Mouse (Mus musculus): ENCODE data around the gene Ccdc171. TPM values are rescaled to one million over a fixed set of nuclear protein-coding genes. Genes with fewer than 3 reads are reported as not detected.
"Not testable (repeated sequence)": the region's sequence is repeated elsewhere in the genome, so short reads cannot be mapped to it uniquely, and the experiment has no call there.

The Ccdc171 gene
- total and polyA plus RNA-seq, 2 experiments from 2014 or later, result 0.46 to 1.2 TPM

GRCm38 (mm10) chr4:83512217-83512616 is 13.1 kb upstream of the Ccdc171 start:
- Histone ChIP-seq H3K36me3 (replicated peaks; ENCODE audit: control insufficient read depth, insufficient read depth, low read length) (no peaks in the 10 kb centered on the region), H3K4me1 (ENCODE audit: control insufficient read depth, insufficient read depth) (no peaks in the 10 kb centered on the region), H3K4me3 (ENCODE audit: low read depth, low read length) (no peak overlapping the region), H3K27me3 (ENCODE audit: control insufficient read depth, insufficient read depth, low read length) (no peaks in the 10 kb centered on the region), H3K4me2 (ENCODE audit: low read depth, low read length) (no peak overlapping the region), H3K27ac (ENCODE audit: low read depth) (no peak overlapping the region), H3K9me3 (replicated peaks; ENCODE audit: control insufficient read depth, low read length) (no peaks in the 10 kb centered on the region), H3K9ac (replicated peaks; ENCODE audit: low read depth, low read length) (no peak overlapping the region)
- TF ChIP-seq EP300 (IDR thresholded peaks at IDR 0.05; ENCODE audit: low read depth) (no peak), CTCF (IDR thresholded peaks at IDR 0.05; ENCODE audit: low read depth) (no peak)
- ATAC-seq (ENCODE audit: insufficient read depth, low read depth) (no peak), DNase-seq (ENCODE audit: low spot score) (no peak)
- 84% methylated on average over 3 of the region's 3 CpGs for WGBS

DNA sequence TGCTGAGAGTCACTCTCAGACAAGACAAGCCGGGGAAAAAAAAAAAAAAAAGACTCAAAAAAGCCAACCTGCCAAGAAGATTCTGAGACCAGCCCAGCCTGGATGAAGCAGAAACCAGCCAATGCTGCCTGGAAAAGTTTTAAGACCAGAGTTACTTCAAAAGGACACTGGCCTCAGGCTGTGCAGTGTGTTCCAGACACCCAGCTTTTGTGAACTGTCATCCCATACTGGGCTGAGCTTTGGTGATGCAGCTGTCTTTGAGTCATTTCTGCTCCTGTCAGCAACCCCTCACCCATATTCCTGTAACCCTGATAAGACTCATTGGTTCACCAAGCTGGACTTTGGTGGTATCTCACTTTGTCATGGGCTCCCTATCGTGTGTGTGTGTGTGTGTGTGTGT is 12.7 kb upstream of the Ccdc171 start:
- Histone ChIP-seq H3K27me3 (ENCODE audit: control insufficient read depth, insufficient read depth, low read length) (no peaks in the 10 kb centered on the region), H3K4me3 (ENCODE audit: low read depth, low read length) (no peak overlapping the region), H3K9me3 (replicated peaks; ENCODE audit: control insufficient read depth, low read length) (no peaks in the 10 kb centered on the region), H3K36me3 (replicated peaks; ENCODE audit: control insufficient read depth, insufficient read depth, low read length) (no peaks in the 10 kb centered on the region), H3K27ac (ENCODE audit: low read depth) (no peak overlapping the region), H3K4me2 (ENCODE audit: low read depth, low read length) (no peak overlapping the region), H3K4me1 (ENCODE audit: control insufficient read depth, insufficient read depth) (no peaks in the 10 kb centered on the region), H3K9ac (replicated peaks; ENCODE audit: low read depth, low read length) (no peak overlapping the region)
- ATAC-seq (ENCODE audit: insufficient read depth, low read depth), result no peak
- DNase-seq (ENCODE audit: low spot score), result no peak
- TF ChIP-seq EP300 (IDR thresholded peaks at IDR 0.05; ENCODE audit: low read depth), result no peak
- no peak for TF ChIP-seq CTCF (IDR thresholded peaks at IDR 0.05; ENCODE audit: low read depth)
- 44% methylated on average over 2 of the region's 2 CpGs for WGBS

- Histone ChIP-seq H3K4me2 (ENCODE audit: low read depth, low read length) (no peak overlapping the region), H3K4me1 (ENCODE audit: control insufficient read depth, insufficient read depth) (no peaks in the 10 kb centered on the region), H3K9ac (replicated peaks; ENCODE audit: low read depth, low read length) (no peak overlapping the region), H3K27me3 (ENCODE audit: control insufficient read depth, insufficient read depth, low read length) (no peaks in the 10 kb centered on the region), H3K27ac (ENCODE audit: low read depth) (no peak overlapping the region), H3K4me3 (ENCODE audit: low read depth, low read length) (no peak overlapping the region), H3K36me3 (replicated peaks; ENCODE audit: control insufficient read depth, insufficient read depth, low read length) (no peaks in the 10 kb centered on the region), H3K9me3 (replicated peaks; ENCODE audit: control insufficient read depth, low read length) (no peaks in the 10 kb centered on the region)
- 58% methylated on average over 1 of the region's 1 CpGs for WGBS
- no peak for TF ChIP-seq EP300 (IDR thresholded peaks at IDR 0.05; ENCODE audit: low read depth)
- TF ChIP-seq CTCF (IDR thresholded peaks at IDR 0.05; ENCODE audit: low read depth), result no peak
- no peak for ATAC-seq (ENCODE audit: insufficient read depth, low read depth)
- DNase-seq (ENCODE audit: low spot score), result no peak
Measured at GRCm38 (mm10) chr4:83514183-83514582, 11.2 kb upstream of the Ccdc171 start.

DNA sequence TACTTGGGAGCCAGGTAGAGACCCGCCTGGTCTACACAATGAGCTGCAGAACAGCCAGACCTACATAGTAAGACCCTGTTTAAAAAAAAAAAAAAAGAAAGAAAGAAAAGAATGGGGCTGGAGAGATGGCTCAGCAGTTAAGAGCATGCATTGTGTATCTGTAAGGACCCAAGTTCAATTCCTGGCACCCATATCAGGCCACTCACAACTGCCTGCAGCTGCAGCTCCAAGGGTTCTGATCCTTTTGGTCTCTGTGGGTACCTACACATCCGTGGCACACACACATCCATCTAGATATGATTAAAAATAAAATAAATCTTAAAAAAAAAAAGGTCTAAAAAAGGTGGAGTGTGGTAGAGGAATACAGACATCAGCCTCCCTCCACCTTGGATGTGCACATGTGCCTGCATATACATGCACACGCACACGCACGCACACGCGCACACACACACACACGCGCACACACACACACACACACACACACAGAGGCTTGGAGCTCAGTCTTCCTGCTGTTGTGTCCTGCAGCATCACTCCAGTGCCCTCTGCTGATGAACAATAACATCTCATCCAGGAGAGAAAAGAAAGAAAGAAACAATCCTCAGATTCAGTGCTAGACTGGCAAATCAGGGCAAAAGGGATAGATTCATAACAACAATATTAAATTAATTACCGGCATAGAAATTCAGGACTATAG is 10.2 kb upstream of the Ccdc171 start:
- TF ChIP-seq EP300 (IDR thresholded peaks at IDR 0.05; ENCODE audit: low read depth), result no peak
- TF ChIP-seq CTCF (IDR thresholded peaks at IDR 0.05; ENCODE audit: low read depth), result peak; percentile 51
- Histone ChIP-seq H3K36me3 (replicated peaks; ENCODE audit: control insufficient read depth, insufficient read depth, low read length) (no peaks in the 10 kb centered on the region), H3K27me3 (ENCODE audit: control insufficient read depth, insufficient read depth, low read length) (no peaks in the 10 kb centered on the region), H3K9ac (replicated peaks; ENCODE audit: low read depth, low read length) (no peak overlapping the region), H3K4me2 (ENCODE audit: low read depth, low read length) (no peak overlapping the region), H3K9me3 (replicated peaks; ENCODE audit: control insufficient read depth, low read length) (no peaks in the 10 kb centered on the region), H3K4me3 (ENCODE audit: low read depth, low read length) (no peak overlapping the region), H3K4me1 (ENCODE audit: control insufficient read depth, insufficient read depth) (no peaks in the 10 kb centered on the region), H3K27ac (ENCODE audit: low read depth) (no peak overlapping the region)
- WGBS, result 74% methylated on average over 10 of the region's 10 CpGs
- ATAC-seq (ENCODE audit: insufficient read depth, low read depth), result no peak
- no peak for DNase-seq (ENCODE audit: low spot score)

GRCm38 (mm10) chr4:83516144-83516543 is 9.2 kb upstream of the Ccdc171 start:
- 92% methylated on average over 5 of the region's 6 CpGs for WGBS

GRCm38 (mm10) chr4:83519148-83519547 is 6.2 kb upstream of the Ccdc171 start:
- DNase-seq (ENCODE audit: low spot score), result no peak
- Histone ChIP-seq H3K9ac (replicated peaks; ENCODE audit: low read depth, low read length) (no peak overlapping the region), H3K4me3 (ENCODE audit: low read depth, low read length) (no peak overlapping the region), H3K9me3 (replicated peaks; ENCODE audit: control insufficient read depth, low read length) (no peaks in the 10 kb centered on the region), H3K4me2 (ENCODE audit: low read depth, low read length) (no peak overlapping the region), H3K4me1 (ENCODE audit: control insufficient read depth, insufficient read depth) (no peaks in the 10 kb centered on the region), H3K36me3 (replicated peaks; ENCODE audit: control insufficient read depth, insufficient read depth, low read length) (no peaks in the 10 kb centered on the region), H3K27me3 (ENCODE audit: control insufficient read depth, insufficient read depth, low read length) (no peaks in the 10 kb centered on the region), H3K27ac (ENCODE audit: low read depth) (no peak overlapping the region)
- WGBS, result 70% methylated on average over 2 of the region's 2 CpGs
- TF ChIP-seq EP300 (IDR thresholded peaks at IDR 0.05; ENCODE audit: low read depth) (no peak), CTCF (IDR thresholded peaks at IDR 0.05; ENCODE audit: low read depth) (no peak)
- no peak for ATAC-seq (ENCODE audit: insufficient read depth, low read depth)

More at GRCm38 (mm10) chr4:83516144-83516543, 9.2 kb upstream of the Ccdc171 start:
- not testable (repeated sequence) for H3K9ac ChIP-seq (replicated peaks; ENCODE audit: low read depth, low read length); H3K9me3 ChIP-seq (replicated peaks; ENCODE audit: control insufficient read depth, low read length); H3K4me2 ChIP-seq (ENCODE audit: low read depth, low read length); H3K36me3 ChIP-seq (replicated peaks; ENCODE audit: control insufficient read depth, insufficient read depth, low read length); H3K4me3 ChIP-seq (ENCODE audit: low read depth, low read length); H3K27me3 ChIP-seq (ENCODE audit: control insufficient read depth, insufficient read depth, low read length); H3K27ac ChIP-seq (ENCODE audit: low read depth); DNase-seq (ENCODE audit: low spot score); ATAC-seq (ENCODE audit: insufficient read depth, low read depth); H3K4me1 ChIP-seq (ENCODE audit: control insufficient read depth, insufficient read depth)
